Mouse (Mus musculus): ENCODE results near the gene Cdk14. TPM values are rescaled to one million over a fixed set of nuclear protein-coding genes. Genes with fewer than 3 reads are reported as not detected.

Gene Cdk14
- polyA plus RNA-seq, 2 experiments = 14.5 to 27.6 TPM

- TF ChIP-seq POLR2A (IDR thresholded peaks at IDR 0.05; ENCODE audit: borderline replicate concordance, extremely low read depth, insufficient read depth, insufficient read length) = no peak
- Histone ChIP-seq H3K27ac (replicated peaks; ENCODE audit: low read depth, low read length) (no peak overlapping the region), H3K9me3 (ENCODE audit: control insufficient read depth, low read length) (no peaks in the 10 kb centered on the region), H3K4me3 (replicated peaks; ENCODE audit: low read length) (no peak overlapping the region), H3K4me1 (ENCODE audit: control insufficient read depth, insufficient read depth, low read length) (no peaks in the 10 kb centered on the region), H3K27me3 (ENCODE audit: control insufficient read depth, insufficient read depth, low read length) (no peaks in the 10 kb centered on the region), H3K36me3 (ENCODE audit: control insufficient read depth, insufficient read depth, low read length) (no peaks in the 10 kb centered on the region), H3K4me2 (replicated peaks; ENCODE audit: low read depth, low read length, severe bottlenecking) (no peak overlapping the region), H3K9ac (ENCODE audit: low read depth, low read length, severe bottlenecking) (no peak overlapping the region)
- DNase-seq (ENCODE audit: low spot score) (no peak), ATAC-seq (ENCODE audit: low FRiP score, low read depth) (no peak)
- WGBS = 84% methylated on average over 3 of the region's 3 CpGs
Measured at GRCm38 (mm10) chr5:5185987-5186742, 233.9 kb downstream of the Cdk14 start.

GRCm38 (mm10) chr5:5185521-5185920, 234.6 kb downstream of the Cdk14 start:
- H3K27ac ChIP-seq (replicated peaks; ENCODE audit: low read depth, low read length) = no peak overlapping the region

GRCm38 (mm10) chr5:5180711-5181110, 239.4 kb downstream of the Cdk14 start:
- 70% methylated on average over 2 of the region's 2 CpGs for WGBS
- peak; percentile 25 for DNase-seq (ENCODE audit: low spot score)
- Histone ChIP-seq H3K36me3 (ENCODE audit: control insufficient read depth, insufficient read depth, low read length) (no peaks in the 10 kb centered on the region), H3K4me1 (ENCODE audit: control insufficient read depth, insufficient read depth, low read length) (no peaks in the 10 kb centered on the region; the same call in 1 of the 2 replicates), H3K4me3 (replicated peaks; ENCODE audit: low read length) (no peak overlapping the region), H3K27ac (replicated peaks; ENCODE audit: low read depth, low read length) (no peak overlapping the region), H3K9me3 (ENCODE audit: control insufficient read depth, low read length) (no peaks in the 10 kb centered on the region), H3K9ac (ENCODE audit: low read depth, low read length, severe bottlenecking) (no peak overlapping the region), H3K27me3 (ENCODE audit: control insufficient read depth, insufficient read depth, low read length) (no peaks in the 10 kb centered on the region), H3K4me2 (replicated peaks; ENCODE audit: low read depth, low read length, severe bottlenecking) (no peak overlapping the region)
- no peak for TF ChIP-seq POLR2A (IDR thresholded peaks at IDR 0.05; ENCODE audit: borderline replicate concordance, extremely low read depth, insufficient read depth, insufficient read length)
- ATAC-seq (ENCODE audit: low FRiP score, low read depth) = 0 out of 2 replicates have a peak, but pooled peaks have one; percentile 44

More at GRCm38 (mm10) chr5:5185521-5185920, 234.6 kb downstream of the Cdk14 start:
- Histone ChIP-seq H3K9ac (ENCODE audit: low read depth, low read length, severe bottlenecking) (no peak overlapping the region), H3K4me2 (replicated peaks; ENCODE audit: low read depth, low read length, severe bottlenecking) (no peak overlapping the region), H3K4me3 (replicated peaks; ENCODE audit: low read length) (no peak overlapping the region), H3K27me3 (ENCODE audit: control insufficient read depth, insufficient read depth, low read length) (no peaks in the 10 kb centered on the region), H3K9me3 (ENCODE audit: control insufficient read depth, low read length) (no peaks in the 10 kb centered on the region), H3K4me1 (ENCODE audit: control insufficient read depth, insufficient read depth, low read length) (no peaks in the 10 kb centered on the region; the same call in 1 of the 2 replicates), H3K36me3 (ENCODE audit: control insufficient read depth, insufficient read depth, low read length) (no peaks in the 10 kb centered on the region)
- TF ChIP-seq POLR2A (IDR thresholded peaks at IDR 0.05; ENCODE audit: borderline replicate concordance, extremely low read depth, insufficient read depth, insufficient read length) = no peak
- DNase-seq (ENCODE audit: low spot score) (no peak), ATAC-seq (ENCODE audit: low FRiP score, low read depth) (no peak)

GRCm38 (mm10) chr5:5180311-5180710, 239.8 kb downstream of the Cdk14 start:
- Histone ChIP-seq H3K4me2 (replicated peaks; ENCODE audit: low read depth, low read length, severe bottlenecking) (no peak overlapping the region), H3K9me3 (ENCODE audit: control insufficient read depth, low read length) (no peaks in the 10 kb centered on the region), H3K4me1 (ENCODE audit: control insufficient read depth, insufficient read depth, low read length) (no peaks in the 10 kb centered on the region; the same call in 1 of the 2 replicates), H3K4me3 (replicated peaks; ENCODE audit: low read length) (no peak overlapping the region), H3K27me3 (ENCODE audit: control insufficient read depth, insufficient read depth, low read length) (no peaks in the 10 kb centered on the region), H3K9ac (ENCODE audit: low read depth, low read length, severe bottlenecking) (no peak overlapping the region), H3K27ac (replicated peaks; ENCODE audit: low read depth, low read length) (no peak overlapping the region), H3K36me3 (ENCODE audit: control insufficient read depth, insufficient read depth, low read length) (no peaks in the 10 kb centered on the region)
- no peak for TF ChIP-seq POLR2A (IDR thresholded peaks at IDR 0.05; ENCODE audit: borderline replicate concordance, extremely low read depth, insufficient read depth, insufficient read length)
- ATAC-seq (ENCODE audit: low FRiP score, low read depth) (peak; percentile 76), DNase-seq (ENCODE audit: low spot score) (peak; percentile 65)

GRCm38 (mm10) chr5:5176052-5176451, 244.1 kb downstream of the Cdk14 start:
- TF ChIP-seq POLR2A (IDR thresholded peaks at IDR 0.05; ENCODE audit: borderline replicate concordance, extremely low read depth, insufficient read depth, insufficient read length) = no peak
- H3K27ac ChIP-seq (replicated peaks; ENCODE audit: low read depth, low read length) = no peak overlapping the region
- no peaks in the 10 kb centered on the region; the same call in 1 of the 2 replicates for H3K4me1 ChIP-seq (ENCODE audit: control insufficient read depth, insufficient read depth, low read length)
- H3K36me3 ChIP-seq (ENCODE audit: control insufficient read depth, insufficient read depth, low read length) = no peaks in the 10 kb centered on the region
- 48% methylated on average over 10 of the region's 10 CpGs for WGBS
- ATAC-seq (ENCODE audit: low FRiP score, low read depth) = no peak
- no peaks in the 10 kb centered on the region for H3K9me3 ChIP-seq (ENCODE audit: control insufficient read depth, low read length)
- no peaks in the 10 kb centered on the region for H3K27me3 ChIP-seq (ENCODE audit: control insufficient read depth, insufficient read depth, low read length)
- H3K4me3 ChIP-seq (replicated peaks; ENCODE audit: low read length) = no peak overlapping the region
- no peak for DNase-seq (ENCODE audit: low spot score)
- H3K9ac ChIP-seq (ENCODE audit: low read depth, low read length, severe bottlenecking) = no peak overlapping the region
- H3K4me2 ChIP-seq (replicated peaks; ENCODE audit: low read depth, low read length, severe bottlenecking) = no peak overlapping the region

Measured in limb, embryonic 14.5 days (tissue).